Mouse (Mus musculus) neural tube, embryonic 14.5 days (tissue): ENCODE measurements around the gene Naxd. TPM values are rescaled to one million over a fixed set of nuclear protein-coding genes. Genes with fewer than 3 reads are reported as not detected.
"Not testable (repeated sequence)": the region's sequence is repeated elsewhere in the genome, so short reads cannot be mapped to it uniquely, and the experiment has no call there.

ENCODE experiments used
- ATAC-seq: fragments of 200-750 bp; cut with Nextera tagmentation; 2 replicates; pipeline ENCODE4 v1.8.0; 2017; ENCODE audit warnings: low read depth, mild to moderate bottlenecking, moderate TSS enrichment, moderate library complexity
- H3K27ac ChIP-seq: fragments of 300-500 bp; sonication (generic); 2 replicates; pipeline ENCODE4 v1.5.1; 2014; ENCODE audit warnings: low read depth, mild to moderate bottlenecking, control low read depth, low read length, moderate library complexity, mixed read lengths
- H3K27me3 ChIP-seq: fragments of 300-500 bp; sonication (generic); 2 replicates; pipeline ENCODE4 v1.6.1; 2014; ENCODE audit warnings: low read length; ENCODE audit not compliant: control insufficient read depth, insufficient read depth
- H3K36me3 ChIP-seq: fragments of 300-500 bp; sonication (generic); 2 replicates; pipeline ENCODE4 v1.6.1; 2014; ENCODE audit warnings: low read length, mixed read lengths; ENCODE audit not compliant: control insufficient read depth, insufficient read depth
- H3K4me1 ChIP-seq: fragments of 300-500 bp; sonication (generic); 2 replicates; pipeline ENCODE4 v1.6.1; 2014; ENCODE audit warnings: low read length; ENCODE audit not compliant: control insufficient read depth, insufficient read depth
- H3K4me2 ChIP-seq: fragments of 300-500 bp; sonication (generic); 2 replicates; pipeline ENCODE4 v1.6.1; 2014; ENCODE audit warnings: mild to moderate bottlenecking, low read depth, low read length, control low read depth
- H3K4me3 ChIP-seq: fragments of 300-500 bp; sonication (generic); 2 replicates; pipeline ENCODE4 v1.5.1; 2014; ENCODE audit warnings: low read depth, low read length, control low read depth, mixed read lengths
- H3K9ac ChIP-seq: fragments of 300-500 bp; sonication (generic); replicated peaks from 2 replicates; pipeline ENCODE4 v1.6.1; 2014; ENCODE audit warnings: low read depth, mild to moderate bottlenecking, control low read depth, low read length, mixed read lengths
- H3K9me3 ChIP-seq: fragments of 300-500 bp; sonication (generic); 2 replicates; pipeline ENCODE4 v1.6.1; 2016; ENCODE audit warnings: low read length; ENCODE audit not compliant: control insufficient read depth
- WGBS: fragments of 180-500 bp; shearing (Covaris S2); extraction: QIAGEN DNeasy Blood & Tissue Kit; methylation state at CpG from one replicate; pipeline ENCODE4 v1.1.7; 2014; 5-methylcytosine and 5-hydroxymethylcytosine counted together
- polyA plus RNA-seq: library from polyadenylated mRNA; unstranded; fragments of >200 nt; fragmentation: Nextera tagmentation; extraction: Ambion mirVana; gene quantifications from 2 replicates; pipeline ENCODE4 v1.2.1, GENCODE M21; 2014

Gene Naxd
- polyA plus RNA-seq, 1 experiment from 2014 or later: 150 TPM

DNA sequence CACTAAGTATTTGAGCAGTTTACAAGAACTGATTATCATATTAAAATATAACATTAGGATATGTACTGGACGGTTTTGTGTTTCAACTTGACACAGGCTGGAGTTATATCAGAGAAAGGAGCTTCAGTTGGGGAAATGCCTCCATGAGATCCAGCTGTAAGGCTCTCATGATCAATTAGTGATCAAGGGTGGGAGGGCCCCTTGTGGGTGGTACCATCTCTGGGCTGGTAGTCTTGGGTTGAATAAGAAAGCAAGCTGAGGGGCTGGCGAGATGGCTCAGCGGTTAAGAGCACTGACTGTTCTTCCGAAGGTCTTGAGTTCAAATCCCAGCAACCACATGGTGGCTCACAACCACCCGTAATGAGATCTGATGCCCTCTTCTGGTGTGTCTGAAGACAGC lies 30.8 kb upstream of the Naxd start:
- 83% methylated on average over 4 of the region's 5 CpGs for WGBS
- not testable (repeated sequence) for ATAC-seq, H3K4me2 ChIP-seq

DNA sequence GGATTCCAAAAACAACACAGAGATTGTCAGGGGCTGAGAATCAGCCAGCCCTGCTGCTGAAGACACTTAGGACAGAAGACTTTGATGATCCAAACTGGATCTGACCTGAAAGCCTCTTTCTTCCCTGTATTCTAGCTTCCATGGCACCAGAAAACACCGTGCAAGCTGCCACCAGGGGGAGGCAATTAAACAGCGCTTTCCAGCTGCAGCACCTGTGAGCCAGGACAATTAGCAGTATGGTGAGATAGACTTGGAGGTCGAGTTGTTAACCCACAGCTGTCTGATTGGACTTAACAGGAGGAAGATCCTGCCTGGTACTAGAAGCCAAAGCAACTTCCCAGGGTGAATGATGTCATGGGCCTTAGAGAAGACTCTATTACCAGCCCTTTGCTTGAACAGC lies 28.2 kb upstream of the Naxd start:
- no peak overlapping the region for H3K4me3 ChIP-seq
- no peak overlapping the region for H3K9ac ChIP-seq
- H3K4me1 ChIP-seq: no peaks in the 10 kb centered on the region
- H3K4me2 ChIP-seq: no peak overlapping the region
- H3K27ac ChIP-seq: no peak overlapping the region
- ATAC-seq: no peak
- H3K36me3 ChIP-seq: no peaks in the 10 kb centered on the region
- H3K9me3 ChIP-seq: no peaks in the 10 kb centered on the region
- 0% methylated on average over 3 of the region's 3 CpGs for WGBS
- H3K27me3 ChIP-seq: no peaks in the 10 kb centered on the region

More for the DNA sequence above, 30.8 kb upstream of the Naxd start:
- H3K27me3 ChIP-seq, H3K9ac ChIP-seq, H3K27ac ChIP-seq, H3K36me3 ChIP-seq, H3K4me1 ChIP-seq, H3K4me3 ChIP-seq, H3K9me3 ChIP-seq: not testable (repeated sequence)

DNA sequence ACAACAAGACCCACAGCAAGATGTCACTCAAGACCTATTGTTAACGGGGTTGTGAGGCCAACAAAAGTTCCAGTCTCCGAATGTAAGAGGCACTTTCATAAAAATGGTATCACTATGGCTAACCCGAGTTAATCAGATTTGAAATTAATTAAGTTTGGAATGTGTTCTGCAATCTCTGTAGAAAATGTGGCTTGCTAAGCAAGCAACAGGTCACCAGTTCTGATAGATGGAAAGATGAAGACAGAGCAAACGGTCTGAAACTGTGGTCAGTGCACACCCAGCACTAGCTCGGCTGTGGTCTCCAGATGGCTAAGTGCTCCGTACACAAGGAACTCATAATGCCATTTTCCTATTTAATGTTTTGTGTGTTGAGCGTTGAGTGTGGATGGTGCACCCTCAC lies 26.6 kb upstream of the Naxd start:
- no peak for ATAC-seq
- H3K27ac ChIP-seq: no peak overlapping the region
- no peak overlapping the region for H3K4me2 ChIP-seq
- no peaks in the 10 kb centered on the region for H3K4me1 ChIP-seq
- no peak overlapping the region for H3K9ac ChIP-seq
- 80% methylated on average over 7 of the region's 7 CpGs for WGBS
- peaks cover 14% of the 10 kb centered on the region for H3K27me3 ChIP-seq
- no peak overlapping the region for H3K4me3 ChIP-seq
- no peaks in the 10 kb centered on the region for H3K9me3 ChIP-seq
- H3K36me3 ChIP-seq: no peaks in the 10 kb centered on the region

DNA sequence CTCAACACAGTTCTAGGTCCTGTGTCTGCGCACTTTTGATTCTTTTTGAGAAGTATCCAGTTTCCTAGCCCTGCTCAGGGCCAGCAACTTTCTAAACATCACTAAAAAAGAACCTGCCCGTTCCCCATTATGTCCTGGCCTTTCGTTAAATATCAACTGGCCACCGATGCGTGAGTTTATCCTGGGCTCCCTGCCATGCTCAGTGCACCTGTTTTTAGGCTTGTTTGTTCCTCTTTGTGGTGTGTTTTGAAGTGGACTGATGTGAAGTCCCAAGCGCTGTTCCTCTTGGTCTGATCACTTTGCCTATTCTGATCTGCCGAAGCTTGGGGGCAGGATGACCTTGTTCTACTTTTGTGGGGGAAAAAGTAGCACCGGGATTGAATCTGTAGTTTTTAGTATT lies 26.0 kb upstream of the Naxd start:
- no peak overlapping the region for H3K27ac ChIP-seq
- H3K27me3 ChIP-seq: peaks cover 20% of the 10 kb centered on the region
- WGBS: 51% methylated on average over 8 of the region's 8 CpGs
- no peak overlapping the region for H3K9ac ChIP-seq
- H3K36me3 ChIP-seq: no peaks in the 10 kb centered on the region
- H3K4me2 ChIP-seq: no peak overlapping the region
- no peak for ATAC-seq
- H3K4me1 ChIP-seq: no peaks in the 10 kb centered on the region
- no peak overlapping the region for H3K4me3 ChIP-seq
- H3K9me3 ChIP-seq: no peaks in the 10 kb centered on the region

DNA sequence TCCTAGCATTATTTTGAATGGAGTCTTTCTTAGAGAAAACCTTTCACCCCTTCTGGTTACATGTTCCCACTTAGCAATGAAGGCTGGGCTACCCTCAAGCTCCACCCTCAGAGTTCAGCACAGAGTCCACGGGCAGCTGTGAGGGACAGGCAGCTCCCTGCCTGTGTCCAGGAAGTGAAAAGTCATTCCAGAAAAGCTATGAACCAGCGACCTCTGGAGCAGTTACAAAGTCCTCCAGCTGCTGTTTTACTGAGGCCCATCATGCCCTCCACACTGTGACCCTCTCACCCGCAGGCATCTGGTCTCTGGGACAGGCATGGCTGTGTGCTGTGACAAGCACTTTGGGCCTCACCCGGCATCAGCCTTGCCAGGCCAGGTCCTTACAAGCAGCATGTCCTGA lies 24.2 kb upstream of the Naxd start:
- WGBS: 32% methylated on average over 4 of the region's 4 CpGs
- Histone ChIP-seq H3K4me3 (no peak overlapping the region), H3K9me3 (no peaks in the 10 kb centered on the region), H3K4me2 (no peak overlapping the region), H3K36me3 (no peaks in the 10 kb centered on the region), H3K27me3 (peaks cover 34% of the 10 kb centered on the region), H3K9ac (no peak overlapping the region), H3K4me1 (peaks cover 5% of the 10 kb centered on the region), H3K27ac (no peak overlapping the region)
- no peak for ATAC-seq

DNA sequence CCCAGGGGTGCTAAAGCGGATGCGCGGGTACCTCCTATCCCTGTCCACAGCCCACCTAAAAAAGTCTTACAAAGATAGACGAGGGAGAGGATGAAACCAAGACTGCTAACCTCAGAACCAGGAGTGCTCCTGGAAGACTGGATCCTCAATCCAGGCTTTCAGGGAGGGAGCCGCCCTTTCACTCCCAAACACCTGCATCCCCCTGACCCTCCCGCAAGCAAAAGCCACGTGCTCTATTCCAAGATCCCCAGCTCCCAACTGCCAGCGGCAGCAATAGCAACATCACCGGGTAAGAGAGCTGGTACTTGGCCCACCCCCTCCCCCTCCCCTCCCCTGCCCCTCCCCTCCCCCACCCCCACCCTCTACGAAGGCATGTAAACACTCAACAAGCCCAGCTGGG lies 21.9 kb upstream of the Naxd start:
- H3K4me3 ChIP-seq: no peak overlapping the region
- WGBS: 4% methylated on average over 9 of the region's 10 CpGs
- H3K4me1 ChIP-seq: peaks cover 9% of the 10 kb centered on the region
- no peak overlapping the region for H3K9ac ChIP-seq
- H3K36me3 ChIP-seq: no peaks in the 10 kb centered on the region
- no peak overlapping the region for H3K4me2 ChIP-seq
- peaks cover 49% of the 10 kb centered on the region for H3K27me3 ChIP-seq
- ATAC-seq: no peak
- H3K27ac ChIP-seq: no peak overlapping the region
- no peaks in the 10 kb centered on the region for H3K9me3 ChIP-seq

DNA sequence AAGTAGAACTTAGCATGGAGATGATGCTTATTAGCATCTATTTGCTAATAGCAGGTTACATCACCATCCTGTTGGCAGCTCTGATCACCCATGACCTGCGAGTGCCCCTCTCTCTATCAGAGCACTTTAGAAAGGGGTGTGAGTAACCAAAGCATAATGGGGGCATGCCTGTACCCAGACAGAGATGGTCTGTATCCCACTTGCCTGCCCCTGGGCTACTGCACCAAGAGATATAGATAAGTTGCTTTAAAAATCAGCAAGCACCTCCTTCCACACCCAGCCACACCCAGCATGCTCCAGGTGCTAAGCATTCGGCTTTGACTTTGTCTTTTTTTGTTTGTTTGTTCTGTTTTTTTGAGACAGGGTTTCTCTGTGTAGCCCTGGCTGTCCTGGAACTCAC lies 21.4 kb upstream of the Naxd start:
- peaks cover 51% of the 10 kb centered on the region for H3K27me3 ChIP-seq
- no peak overlapping the region for H3K4me2 ChIP-seq
- H3K4me3 ChIP-seq: no peak overlapping the region
- 9% methylated on average over 2 of the region's 2 CpGs for WGBS
- no peak overlapping the region for H3K27ac ChIP-seq
- H3K9ac ChIP-seq: no peak overlapping the region
- H3K36me3 ChIP-seq: no peaks in the 10 kb centered on the region
- H3K4me1 ChIP-seq: peaks cover 9% of the 10 kb centered on the region
- no peak for ATAC-seq
- H3K9me3 ChIP-seq: no peaks in the 10 kb centered on the region

DNA sequence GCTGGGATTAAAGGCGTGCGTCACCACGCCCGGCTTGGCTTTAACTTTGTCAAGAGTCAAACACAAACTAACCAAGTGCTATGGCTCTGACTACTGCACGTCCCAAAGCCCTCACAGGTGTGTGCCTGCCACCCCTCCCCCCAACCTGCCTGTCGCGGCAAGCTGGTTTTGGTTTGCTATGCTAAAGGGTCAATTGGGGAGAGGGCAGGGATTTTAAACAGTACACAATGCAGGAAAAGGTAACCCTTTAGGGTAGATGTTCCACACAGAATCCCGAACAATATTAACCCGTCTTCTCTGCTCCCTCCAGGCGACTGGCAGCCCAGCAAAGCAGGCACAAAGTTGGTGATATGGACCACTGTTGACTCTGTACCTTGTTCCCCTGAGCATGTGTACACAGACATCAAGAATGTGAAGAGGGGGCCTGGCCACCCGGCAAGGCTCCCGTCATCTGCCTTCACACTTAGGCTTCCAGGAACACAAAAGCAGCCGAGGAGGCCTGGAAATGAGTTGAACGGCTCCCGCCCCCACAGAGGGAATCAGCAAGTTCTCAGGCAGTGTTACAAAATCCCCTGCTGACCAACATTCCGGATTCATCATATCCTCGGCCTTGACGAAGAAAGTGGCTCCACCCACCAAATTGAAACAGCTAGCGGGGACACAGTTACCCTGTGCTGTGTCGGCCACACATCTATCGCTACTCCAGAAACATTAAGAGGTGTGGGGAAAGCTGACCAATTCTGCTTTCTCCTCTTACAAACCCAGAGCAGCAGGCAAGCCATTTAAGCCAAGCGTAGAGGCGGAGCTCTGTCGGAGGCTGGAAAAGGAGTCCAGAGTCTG lies 20.7 kb upstream of the Naxd start:
- Histone ChIP-seq H3K4me1 (peaks cover 9% of the 10 kb centered on the region), H3K27ac (no peak overlapping the region), H3K4me3 (peak overlapping the region; percentile 6; the same call in 1 of the 2 replicates), H3K36me3 (no peaks in the 10 kb centered on the region), H3K9me3 (no peaks in the 10 kb centered on the region), H3K9ac (no peak overlapping the region), H3K27me3 (peaks cover 52% of the 10 kb centered on the region), H3K4me2 (peak overlapping the region; percentile 32)
- no peak for ATAC-seq
- WGBS: 9% methylated on average over 24 of the region's 24 CpGs

DNA sequence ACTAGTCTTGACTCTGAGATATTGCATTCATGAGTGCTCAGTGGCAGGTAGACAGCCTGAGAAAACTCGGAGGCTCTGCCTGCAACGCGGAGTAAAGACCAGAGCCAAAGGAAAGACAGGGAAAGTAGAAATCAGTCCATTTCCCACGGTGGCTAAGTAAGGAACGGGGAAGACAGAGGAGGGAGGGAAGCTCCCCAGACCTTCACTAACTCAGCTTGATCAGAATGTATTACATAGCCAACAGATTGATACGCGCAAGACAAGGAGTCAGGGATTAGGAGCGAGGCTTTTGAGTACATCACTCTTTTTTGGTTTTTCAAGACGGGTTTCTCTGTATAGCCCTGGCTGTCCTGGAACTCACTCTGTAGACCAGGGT lies 20.1 kb upstream of the Naxd start:
- Histone ChIP-seq H3K4me3 (peak overlapping the region; percentile 6; the same call in 1 of the 2 replicates), H3K4me1 (peaks cover 9% of the 10 kb centered on the region)
- 3% methylated on average over 9 of the region's 9 CpGs for WGBS

More for the DNA sequence above, 20.1 kb upstream of the Naxd start:
- no peak for ATAC-seq
- H3K9me3 ChIP-seq: no peaks in the 10 kb centered on the region
- H3K36me3 ChIP-seq: no peaks in the 10 kb centered on the region
- H3K9ac ChIP-seq: no peak overlapping the region
- peaks cover 52% of the 10 kb centered on the region for H3K27me3 ChIP-seq
- no peak overlapping the region for H3K27ac ChIP-seq
- H3K4me2 ChIP-seq: peak overlapping the region; percentile 93
